Mouse (Mus musculus): ENCODE measurements around the gene Cd28. TPM values are rescaled to one million over a fixed set of nuclear protein-coding genes. Genes with fewer than 3 reads are reported as not detected.

The Cd28 gene
- polyA plus RNA-seq, 1 experiment from 2014 or later: 0.13 TPM

DNA sequence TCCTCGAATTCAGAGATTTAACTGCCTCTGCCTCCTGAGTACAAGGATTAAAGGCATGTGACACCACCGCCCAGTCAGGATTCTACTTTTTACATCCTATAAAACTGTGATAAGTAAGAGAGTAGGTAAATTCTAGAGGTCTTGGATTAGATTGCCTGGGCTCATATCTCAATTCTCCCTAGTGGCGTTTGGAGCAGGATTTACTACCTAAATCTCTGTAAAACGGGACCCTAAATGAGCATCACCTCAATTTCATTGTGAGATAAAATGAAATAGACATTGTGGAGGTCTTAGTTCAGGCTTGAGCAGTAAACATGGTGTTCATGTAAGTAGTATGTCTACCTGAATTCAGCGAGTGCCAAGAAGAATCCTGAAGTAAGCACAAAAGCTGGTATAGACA is 30.3 kb downstream of the Cd28 start:
- no peak for ATAC-seq
- 90% methylated on average over 5 of the region's 5 CpGs for WGBS
- Histone ChIP-seq H3K4me3 (ENCODE audit: low read depth, low read length) (no peak overlapping the region), H3K27ac (ENCODE audit: low read depth, low read length) (no peak overlapping the region), H3K27me3 (replicated peaks; ENCODE audit: control insufficient read depth, insufficient read depth, low read length) (no peaks in the 10 kb centered on the region), H3K9me3 (ENCODE audit: control insufficient read depth) (no peaks in the 10 kb centered on the region), H3K4me2 (replicated peaks; ENCODE audit: low read depth) (no peak overlapping the region), H3K9ac (ENCODE audit: low read depth, low read length) (no peak overlapping the region), H3K36me3 (ENCODE audit: control insufficient read depth, insufficient read depth) (no peaks in the 10 kb centered on the region), H3K4me1 (replicated peaks; ENCODE audit: control insufficient read depth, insufficient read depth, low read length) (no peaks in the 10 kb centered on the region)
- TF ChIP-seq CTCF (IDR thresholded peaks at IDR 0.05; ENCODE audit: low read depth): no peak

DNA sequence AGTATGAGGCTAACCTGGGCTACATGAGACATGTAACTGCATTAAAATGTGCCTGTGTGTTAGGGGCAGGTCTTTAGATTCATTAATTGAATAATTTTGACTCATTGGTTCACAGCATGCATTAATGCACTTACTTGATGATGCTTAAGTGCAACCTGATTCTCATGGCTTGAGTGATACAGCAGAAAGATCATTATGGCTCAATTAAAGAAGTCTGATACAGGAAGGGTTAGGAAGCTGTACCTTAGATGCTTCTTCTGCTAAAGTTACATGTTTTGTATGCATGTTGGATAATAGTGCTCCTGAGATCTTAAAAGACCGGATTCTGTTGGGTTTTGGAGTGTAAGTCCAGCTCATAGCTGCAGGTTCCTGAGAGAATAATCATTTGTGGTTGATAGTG is 31.7 kb downstream of the Cd28 start:
- Histone ChIP-seq H3K27me3 (replicated peaks; ENCODE audit: control insufficient read depth, insufficient read depth, low read length) (no peaks in the 10 kb centered on the region), H3K4me3 (ENCODE audit: low read depth, low read length) (no peak overlapping the region), H3K9me3 (ENCODE audit: control insufficient read depth) (no peaks in the 10 kb centered on the region), H3K4me2 (replicated peaks; ENCODE audit: low read depth) (no peak overlapping the region), H3K36me3 (ENCODE audit: control insufficient read depth, insufficient read depth) (no peaks in the 10 kb centered on the region), H3K4me1 (replicated peaks; ENCODE audit: control insufficient read depth, insufficient read depth, low read length) (no peaks in the 10 kb centered on the region), H3K9ac (ENCODE audit: low read depth, low read length) (no peak overlapping the region), H3K27ac (ENCODE audit: low read depth, low read length) (no peak overlapping the region)
- WGBS: 90% methylated on average over 1 of the region's 1 CpGs
- ATAC-seq: no peak
- TF ChIP-seq CTCF (IDR thresholded peaks at IDR 0.05; ENCODE audit: low read depth): no peak

GRCm38 (mm10) chr1:60748936-60749335 is 32.3 kb downstream of the Cd28 start:
- no peak overlapping the region for H3K4me3 ChIP-seq (ENCODE audit: low read depth, low read length)
- WGBS: 68% methylated on average over 4 of the region's 4 CpGs
- no peak for ATAC-seq

GRCm38 (mm10) chr1:60749346-60749840 is 32.8 kb downstream of the Cd28 start:
- no peak overlapping the region for H3K9ac ChIP-seq (ENCODE audit: low read depth, low read length)
- no peak overlapping the region for H3K27ac ChIP-seq (ENCODE audit: low read depth, low read length)
- no peak overlapping the region for H3K4me2 ChIP-seq (replicated peaks; ENCODE audit: low read depth)
- H3K9me3 ChIP-seq (ENCODE audit: control insufficient read depth): no peaks in the 10 kb centered on the region
- H3K27me3 ChIP-seq (replicated peaks; ENCODE audit: control insufficient read depth, insufficient read depth, low read length): no peaks in the 10 kb centered on the region
- no peaks in the 10 kb centered on the region for H3K4me1 ChIP-seq (replicated peaks; ENCODE audit: control insufficient read depth, insufficient read depth, low read length)
- no peaks in the 10 kb centered on the region for H3K36me3 ChIP-seq (ENCODE audit: control insufficient read depth, insufficient read depth)
- ATAC-seq: no peak
- no peak for TF ChIP-seq CTCF (IDR thresholded peaks at IDR 0.05; ENCODE audit: low read depth)
- no peak overlapping the region for H3K4me3 ChIP-seq (ENCODE audit: low read depth, low read length)
- WGBS: 69% methylated on average over 5 of the region's 5 CpGs

More at GRCm38 (mm10) chr1:60748936-60749335, 32.3 kb downstream of the Cd28 start:
- Histone ChIP-seq H3K9me3 (ENCODE audit: control insufficient read depth) (no peaks in the 10 kb centered on the region), H3K27me3 (replicated peaks; ENCODE audit: control insufficient read depth, insufficient read depth, low read length) (no peaks in the 10 kb centered on the region), H3K4me2 (replicated peaks; ENCODE audit: low read depth) (no peak overlapping the region), H3K27ac (ENCODE audit: low read depth, low read length) (no peak overlapping the region), H3K4me1 (replicated peaks; ENCODE audit: control insufficient read depth, insufficient read depth, low read length) (no peaks in the 10 kb centered on the region), H3K36me3 (ENCODE audit: control insufficient read depth, insufficient read depth) (no peaks in the 10 kb centered on the region), H3K9ac (ENCODE audit: low read depth, low read length) (no peak overlapping the region)
- TF ChIP-seq CTCF (IDR thresholded peaks at IDR 0.05; ENCODE audit: low read depth): no peak

DNA sequence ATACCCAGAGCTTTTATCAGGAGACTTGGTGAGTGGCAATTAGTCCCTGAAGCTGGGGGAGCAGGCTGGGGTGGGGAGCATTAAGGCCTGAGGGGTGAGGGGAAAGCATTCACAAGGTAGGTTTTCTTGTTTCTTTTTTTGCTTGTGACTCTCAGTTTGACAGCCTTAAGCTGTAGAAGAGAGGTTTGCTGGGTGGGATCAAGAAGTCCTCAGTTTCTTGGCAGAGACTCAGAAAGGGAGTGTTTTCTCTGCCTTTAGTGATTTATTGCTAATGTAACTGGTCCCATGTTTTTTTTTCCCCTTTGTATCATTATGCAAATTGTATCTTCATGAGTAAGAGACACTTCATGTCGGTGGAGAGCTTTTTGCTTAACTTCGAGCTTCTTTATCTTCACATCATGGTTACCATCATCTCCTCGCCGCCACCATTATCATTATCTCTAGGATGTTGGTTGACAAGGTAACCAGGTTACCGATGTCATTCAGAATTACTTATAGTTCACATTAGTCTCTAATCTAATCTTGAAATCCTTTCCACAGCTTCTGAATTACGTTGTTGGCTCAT is 33.7 kb downstream of the Cd28 start:
- no peak overlapping the region for H3K27ac ChIP-seq (ENCODE audit: low read depth, low read length)
- no peaks in the 10 kb centered on the region for H3K36me3 ChIP-seq (ENCODE audit: control insufficient read depth, insufficient read depth)
- H3K4me3 ChIP-seq (ENCODE audit: low read depth, low read length): no peak overlapping the region
- H3K4me1 ChIP-seq (replicated peaks; ENCODE audit: control insufficient read depth, insufficient read depth, low read length): no peaks in the 10 kb centered on the region
- WGBS: 78% methylated on average over 6 of the region's 6 CpGs
- H3K9ac ChIP-seq (ENCODE audit: low read depth, low read length): no peak overlapping the region
- no peak for ATAC-seq
- H3K9me3 ChIP-seq (ENCODE audit: control insufficient read depth): no peaks in the 10 kb centered on the region
- TF ChIP-seq CTCF (IDR thresholded peaks at IDR 0.05; ENCODE audit: low read depth): no peak
- H3K27me3 ChIP-seq (replicated peaks; ENCODE audit: control insufficient read depth, insufficient read depth, low read length): no peaks in the 10 kb centered on the region
- H3K4me2 ChIP-seq (replicated peaks; ENCODE audit: low read depth): no peak overlapping the region

GRCm38 (mm10) chr1:60751011-60751410 is 34.4 kb downstream of the Cd28 start:
- Histone ChIP-seq H3K27me3 (replicated peaks; ENCODE audit: control insufficient read depth, insufficient read depth, low read length) (no peaks in the 10 kb centered on the region), H3K9me3 (ENCODE audit: control insufficient read depth) (no peaks in the 10 kb centered on the region), H3K9ac (ENCODE audit: low read depth, low read length) (no peak overlapping the region), H3K4me1 (replicated peaks; ENCODE audit: control insufficient read depth, insufficient read depth, low read length) (no peaks in the 10 kb centered on the region), H3K4me3 (ENCODE audit: low read depth, low read length) (no peak overlapping the region), H3K36me3 (ENCODE audit: control insufficient read depth, insufficient read depth) (no peaks in the 10 kb centered on the region), H3K27ac (ENCODE audit: low read depth, low read length) (no peak overlapping the region), H3K4me2 (replicated peaks; ENCODE audit: low read depth) (no peak overlapping the region)
- 81% methylated on average over 4 of the region's 4 CpGs for WGBS
- ATAC-seq: no peak
- TF ChIP-seq CTCF (IDR thresholded peaks at IDR 0.05; ENCODE audit: low read depth): no peak

- no peak for TF ChIP-seq CTCF (IDR thresholded peaks at IDR 0.05; ENCODE audit: low read depth)
- H3K4me1 ChIP-seq (replicated peaks; ENCODE audit: control insufficient read depth, insufficient read depth, low read length): no peaks in the 10 kb centered on the region
- no peak for ATAC-seq
- H3K27me3 ChIP-seq (replicated peaks; ENCODE audit: control insufficient read depth, insufficient read depth, low read length): no peaks in the 10 kb centered on the region
- 75% methylated on average over 1 of the region's 1 CpGs for WGBS
- H3K4me3 ChIP-seq (ENCODE audit: low read depth, low read length): no peak overlapping the region
- no peak overlapping the region for H3K27ac ChIP-seq (ENCODE audit: low read depth, low read length)
- no peaks in the 10 kb centered on the region for H3K9me3 ChIP-seq (ENCODE audit: control insufficient read depth)
- H3K36me3 ChIP-seq (ENCODE audit: control insufficient read depth, insufficient read depth): no peaks in the 10 kb centered on the region
- no peak overlapping the region for H3K4me2 ChIP-seq (replicated peaks; ENCODE audit: low read depth)
- H3K9ac ChIP-seq (ENCODE audit: low read depth, low read length): no peak overlapping the region
Measured at GRCm38 (mm10) chr1:60752986-60753385, 36.4 kb downstream of the Cd28 start.

Data from intestine, postnatal 0 days (tissue).